Mouse (Mus musculus) lung, adult 2 months (tissue): ENCODE results near the gene Rbp7.
"Not testable (repeated sequence)": the region's sequence is repeated elsewhere in the genome, so short reads cannot be mapped to it uniquely, and the experiment has no call there.

Source experiments
- CTCF ChIP-seq: fragments of 200-500 bp; IDR thresholded peaks from 2 replicates; pipeline ENCODE4 v1.5.1; 2011; ENCODE audit warnings: mild to moderate bottlenecking, low read length, control low read depth; ENCODE audit not compliant: insufficient read depth
- POLR2A ChIP-seq: fragments of 200-500 bp; IDR thresholded peaks from 2 replicates; pipeline ENCODE4 v1.6.1; 2011; ENCODE audit warnings: low read depth, mild to moderate bottlenecking, control low read depth, low read length, borderline replicate concordance; ENCODE audit errors: extremely low read depth

- TF ChIP-seq CTCF, POLR2A: not testable (repeated sequence)
Measured at GRCm38 (mm10) chr4:149457163-149457562, 2.4 kb upstream of the Rbp7 start.
